Mouse (Mus musculus) thymus, adult 18-20 months (tissue): ENCODE measurements around the gene Zfp811.
"Not testable (repeated sequence)": the region's sequence is repeated elsewhere in the genome, so short reads cannot be mapped to it uniquely, and the experiment has no call there.

Experiments
- DNase-seq, 2 experiments: peaks; one replicate each; pipeline ENCODE4 v3.0.0; 2022; ENCODE audit warnings: mixed read lengths in 2 of 2

The Zfp811 gene

DNA sequence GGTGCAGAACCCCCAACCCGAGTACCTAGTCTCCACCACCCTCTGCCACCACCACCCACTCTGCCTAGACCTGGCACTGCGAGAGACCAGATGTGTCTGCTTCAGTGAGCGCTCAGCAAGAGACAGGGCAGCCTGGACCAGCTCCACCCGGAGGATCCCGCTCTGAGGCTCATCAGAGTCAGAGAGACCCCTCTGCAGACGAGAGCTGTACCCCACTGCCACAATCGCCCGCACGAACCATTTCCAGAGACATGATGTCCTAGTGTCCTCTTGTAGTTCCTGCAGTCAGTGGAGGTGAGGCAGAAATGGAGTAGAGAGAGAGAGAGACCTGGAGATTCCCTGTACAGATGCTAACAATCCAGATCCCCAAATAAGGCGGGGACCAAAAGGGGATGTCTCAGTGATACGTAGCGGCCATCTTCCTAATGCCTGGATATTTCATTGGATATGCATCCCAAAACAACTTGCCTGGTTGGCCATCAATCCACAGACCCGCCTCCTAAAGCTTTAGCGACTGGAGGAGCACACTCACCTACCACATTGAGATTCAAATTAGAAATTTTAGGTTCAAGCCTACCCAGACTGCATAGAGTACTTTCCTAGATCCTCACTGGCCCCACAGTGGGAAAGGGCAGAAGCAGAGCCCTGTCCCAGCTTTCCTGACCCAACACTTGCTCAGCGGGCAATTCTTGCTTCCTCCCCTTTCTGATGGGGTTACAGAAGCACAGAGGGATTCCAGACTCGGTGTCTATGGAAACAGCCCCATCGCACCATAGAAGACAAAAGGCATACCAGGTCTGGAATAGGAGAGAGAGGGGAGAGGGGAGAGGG, at the start of gene Zfp811:
Zfp811 (minus strand) TSS at position 388 of the 831 bp plus-strand sequence.
- DNase-seq = no peak

- DNase-seq = not testable (repeated sequence)
These were observed 47.0 kb upstream of the Zfp811 start for GRCm38 (mm10) chr17:32856713-32857112.

DNA sequence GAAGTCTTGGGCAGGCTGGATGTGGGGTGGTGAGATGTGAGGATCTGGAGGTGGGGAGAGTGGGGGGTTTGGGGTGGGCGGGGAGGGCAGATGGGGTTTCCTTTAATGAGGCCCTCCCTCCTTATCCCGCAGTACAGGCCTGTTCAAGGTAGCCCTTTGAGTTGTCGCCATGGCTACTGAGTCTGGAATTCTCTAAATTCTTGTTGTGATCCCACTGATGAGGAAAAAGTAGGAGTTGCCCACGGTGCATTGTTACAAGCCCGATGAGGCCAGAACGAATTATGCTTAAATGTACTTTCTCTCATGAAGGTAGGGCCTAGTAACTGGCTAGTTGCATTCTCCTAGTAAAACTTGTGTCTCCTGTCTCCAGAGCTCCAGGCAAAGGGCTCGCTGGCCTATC, 41.9 kb upstream of the Zfp811 start:
- DNase-seq = no peak

GRCm38 (mm10) chr17:32841388-32841787, 31.7 kb upstream of the Zfp811 start:
- DNase-seq = no peak

DNA sequence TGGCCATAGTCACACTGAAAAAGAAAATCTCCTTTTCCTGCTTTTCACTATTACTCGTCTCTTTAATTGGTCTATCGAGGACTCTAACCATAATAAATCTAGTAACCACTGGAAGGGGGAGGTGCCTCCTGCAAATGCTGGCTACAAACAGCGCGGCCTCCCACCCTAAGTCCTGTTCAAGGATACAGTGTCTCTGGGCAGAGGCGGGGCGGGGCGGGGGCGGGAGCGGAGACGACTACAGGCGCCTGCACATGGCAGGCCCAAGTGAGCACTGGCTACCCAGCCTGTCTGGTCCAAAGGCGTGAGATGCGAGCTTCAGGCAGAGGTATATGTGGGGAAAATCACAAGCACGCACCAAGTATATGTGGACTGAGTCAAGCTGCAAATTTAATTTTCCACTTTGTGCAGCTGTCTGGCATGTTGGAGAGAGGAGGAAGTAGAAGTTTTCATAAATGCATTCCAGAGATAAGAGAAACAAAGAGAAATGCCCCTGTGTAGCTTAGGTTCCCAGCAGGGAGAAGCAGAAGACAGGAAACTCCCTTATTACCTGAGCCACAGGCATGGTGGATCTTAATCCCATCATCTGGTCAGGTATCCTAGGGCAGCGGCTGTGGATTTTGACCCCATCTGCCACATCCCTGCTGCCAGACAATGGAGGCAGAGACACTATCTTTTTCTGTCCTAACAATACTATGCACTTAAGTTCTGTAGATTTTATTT, 29.5 kb upstream of the Zfp811 start:
- no peak for DNase-seq

- DNase-seq = no peak
These were observed 20.7 kb upstream of the Zfp811 start for GRCm38 (mm10) chr17:32830418-32830782.

DNA sequence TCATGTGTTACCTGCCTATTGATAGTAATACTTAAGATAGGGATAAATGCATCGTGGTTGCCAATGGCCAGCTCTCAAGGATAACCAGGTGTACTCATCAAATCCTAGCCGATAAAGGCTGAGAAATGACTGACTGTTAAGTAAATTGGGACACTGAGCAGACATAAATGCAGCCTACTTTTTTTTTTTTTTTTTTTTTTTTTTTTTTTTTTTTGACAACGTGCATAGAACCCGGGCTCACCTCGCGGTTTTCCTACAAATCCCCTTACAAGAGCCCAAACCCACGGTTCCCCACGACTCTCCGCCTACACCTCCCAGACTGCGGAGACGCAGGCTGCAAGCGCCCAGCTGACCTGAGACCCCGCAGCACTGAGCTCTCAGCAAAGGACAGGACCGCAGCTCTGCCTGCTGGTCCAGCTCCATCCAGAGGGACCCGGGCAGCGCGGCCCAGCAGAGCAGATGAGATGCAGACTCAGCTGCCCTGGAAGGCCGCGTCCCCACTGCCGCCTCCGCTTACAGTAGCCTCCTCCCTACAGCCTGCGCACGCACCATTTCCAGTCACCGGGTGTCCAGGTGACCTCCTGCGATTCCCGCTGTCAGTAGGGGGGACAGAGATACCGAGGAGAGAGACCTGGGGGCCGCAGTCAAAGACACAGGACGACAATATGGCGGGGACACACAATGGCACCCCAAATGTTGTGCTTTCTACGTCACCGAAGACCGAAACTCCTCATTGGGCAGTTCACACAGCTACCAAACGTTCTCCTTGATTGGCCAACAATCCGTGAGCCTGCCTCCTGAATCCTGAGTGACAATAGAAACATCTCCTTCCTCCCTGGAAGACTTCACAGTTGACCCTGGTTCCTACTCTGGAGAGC, 20.0 kb upstream of the Zfp811 start, which contains the start of gene Zfp799:
Zfp799 (minus strand) TSS at position 722 of the 878 bp plus-strand sequence.
- DNase-seq = peak; percentile 40 to 70

- DNase-seq = no peak
These were observed 6.5 kb upstream of the Zfp811 start for GRCm38 (mm10) chr17:32816074-32816784.

DNA sequence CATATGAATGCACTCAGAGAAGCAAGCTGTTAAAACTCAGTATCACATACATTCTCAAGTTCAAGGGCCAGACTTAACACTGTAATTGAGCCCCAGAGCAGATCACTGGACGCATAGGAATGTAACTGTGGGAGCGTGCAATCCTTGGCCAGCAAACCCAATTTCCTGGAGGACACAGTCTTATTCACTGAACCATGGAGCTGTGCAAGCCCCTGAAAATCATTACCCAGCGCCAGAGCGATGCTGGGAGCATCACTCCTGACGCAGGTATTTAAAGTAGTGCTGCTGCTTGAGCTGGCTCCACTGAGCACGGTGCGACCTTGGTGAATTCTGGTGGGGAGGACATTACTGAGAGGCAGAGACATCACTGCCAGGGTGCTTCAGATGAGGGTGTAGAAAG, 4.4 kb upstream of the Zfp811 start:
- no peak for DNase-seq

DNA sequence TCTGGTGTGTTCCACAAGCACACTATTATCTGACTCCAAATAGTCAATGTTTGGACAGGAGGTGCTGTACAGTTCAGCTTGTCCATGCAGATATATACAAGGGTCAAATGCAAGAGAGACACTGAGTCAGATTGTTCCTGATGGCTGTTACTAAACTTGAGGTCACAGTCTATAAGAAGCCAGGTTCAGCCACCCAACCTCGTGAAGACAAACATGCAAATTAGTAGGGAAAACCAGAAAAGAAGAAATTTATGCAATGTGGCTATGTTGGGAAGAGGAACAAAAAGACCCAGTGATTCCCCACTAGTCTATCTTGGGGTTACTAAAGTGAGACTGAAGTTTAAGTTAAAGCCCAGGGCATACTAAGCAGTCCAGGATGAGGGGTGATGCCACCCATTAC, 917 bp upstream of the Zfp811 start:
- no peak for DNase-seq

DNA sequence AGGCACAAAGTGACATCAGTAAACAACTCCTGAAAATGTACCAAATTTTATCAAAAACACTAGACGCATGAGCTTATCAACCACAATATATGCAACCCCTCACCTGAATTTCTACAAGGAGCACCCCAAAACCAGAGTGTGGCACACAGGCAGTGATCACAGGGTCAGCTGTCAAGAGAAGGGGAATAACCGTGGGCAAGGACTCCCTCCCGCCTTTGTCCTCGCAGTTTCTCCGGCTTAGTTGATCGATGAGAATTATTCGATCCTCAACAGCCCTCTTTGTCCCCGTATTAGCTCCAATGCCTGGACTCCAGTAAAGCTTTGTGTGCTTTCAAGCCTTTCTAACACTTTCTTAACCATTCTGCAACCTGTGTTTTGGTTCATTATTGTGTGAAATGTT, 810 bp downstream of the Zfp811 start:
- no peak for DNase-seq

- DNase-seq = no peak
These were observed 20.5 kb downstream of the Zfp811 start for GRCm38 (mm10) chr17:32789244-32789643.

GRCm38 (mm10) chr17:32788576-32788975, 21.2 kb downstream of the Zfp811 start:
- DNase-seq = no peak

- peak; percentile 67 to 85 for DNase-seq
These were observed 21.6 kb downstream of the Zfp811 start, which contains the start of gene Zfp871 for GRCm38 (mm10) chr17:32788094-32788559. Zfp871 (minus strand) TSS chr17:32788287.

GRCm38 (mm10) chr17:32787436-32788093, 22.2 kb downstream of the Zfp811 start:
- DNase-seq = no peak

DNA sequence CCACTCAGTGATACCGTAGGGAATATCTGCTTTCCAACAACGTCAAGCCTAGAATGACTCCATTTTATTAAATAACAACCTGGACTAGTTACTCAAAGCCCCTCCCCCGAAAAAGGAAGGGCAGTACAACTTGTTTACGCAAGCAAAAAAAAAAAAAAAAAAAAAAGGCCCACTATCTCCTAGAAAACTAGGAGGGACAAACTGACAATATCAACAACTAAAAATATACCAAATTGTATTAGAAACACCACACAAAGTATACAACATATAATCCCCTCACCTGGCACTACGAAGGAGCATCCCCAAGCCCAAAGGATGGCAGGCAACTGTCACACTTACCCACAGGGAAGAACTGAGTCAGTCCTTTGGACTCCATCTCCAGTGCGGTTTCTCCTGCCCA, 22.8 kb downstream of the Zfp811 start:
- DNase-seq = no peak

DNA sequence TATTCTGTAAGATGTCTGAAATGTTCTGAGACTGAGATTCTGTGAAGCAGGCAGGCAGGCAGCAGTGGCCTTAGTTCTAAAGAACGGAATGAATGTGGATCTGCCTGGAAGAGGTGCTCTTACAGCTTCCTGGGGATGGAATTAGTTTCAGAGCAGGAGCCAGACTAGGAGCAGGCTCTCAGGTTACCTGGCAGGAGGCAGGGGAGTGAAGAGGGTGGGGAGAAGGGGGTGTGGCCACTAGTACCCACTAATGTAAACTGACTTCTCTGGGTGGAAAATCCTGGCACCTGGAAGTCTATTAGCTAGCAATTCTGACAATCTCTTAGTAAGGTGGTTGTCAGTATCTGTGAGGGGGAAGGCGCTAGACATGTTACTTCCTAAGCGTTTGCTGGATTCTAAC, 24.1 kb downstream of the Zfp811 start:
- no peak for DNase-seq

DNA sequence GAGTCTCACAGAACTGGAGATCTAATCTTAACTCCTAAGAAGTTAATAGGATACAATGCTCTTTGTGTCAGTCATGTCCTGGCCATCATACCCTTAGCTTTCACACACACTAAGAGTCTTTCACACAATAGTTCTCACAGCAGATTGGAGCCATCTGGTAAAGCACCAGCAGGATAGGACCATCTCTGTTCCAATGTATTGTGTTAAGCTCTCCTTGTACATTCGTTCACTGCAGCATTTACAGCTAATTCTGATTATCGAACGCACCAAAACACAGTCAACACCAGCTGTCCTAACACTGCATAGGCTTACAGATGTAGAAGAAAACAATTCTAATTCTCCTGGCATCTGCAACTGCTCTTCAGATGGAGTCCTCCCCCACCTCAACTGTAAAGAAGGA, 32.2 kb downstream of the Zfp811 start:
- DNase-seq = no peak

GRCm38 (mm10) chr17:32771213-32771612, 38.5 kb downstream of the Zfp811 start:
- DNase-seq = no peak

DNA sequence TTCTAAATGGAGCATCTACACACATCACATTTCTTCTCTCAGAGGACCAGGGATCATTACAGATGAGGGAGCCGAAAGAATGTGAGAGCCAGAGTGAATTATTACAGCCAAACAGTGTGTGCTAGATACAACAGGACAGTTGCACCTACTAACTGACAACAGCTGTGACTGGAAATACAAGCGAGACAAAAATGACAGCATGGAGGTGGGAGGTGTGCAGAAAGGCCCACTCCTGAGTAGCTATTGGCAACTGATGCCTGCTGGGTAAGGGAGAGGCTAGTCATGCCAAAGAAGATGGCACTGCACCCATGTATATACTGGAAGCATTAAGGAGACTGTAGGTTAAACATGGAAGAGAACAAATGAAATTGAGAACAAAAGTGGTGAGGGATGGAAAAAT, 43.3 kb downstream of the Zfp811 start:
- DNase-seq = no peak

DNA sequence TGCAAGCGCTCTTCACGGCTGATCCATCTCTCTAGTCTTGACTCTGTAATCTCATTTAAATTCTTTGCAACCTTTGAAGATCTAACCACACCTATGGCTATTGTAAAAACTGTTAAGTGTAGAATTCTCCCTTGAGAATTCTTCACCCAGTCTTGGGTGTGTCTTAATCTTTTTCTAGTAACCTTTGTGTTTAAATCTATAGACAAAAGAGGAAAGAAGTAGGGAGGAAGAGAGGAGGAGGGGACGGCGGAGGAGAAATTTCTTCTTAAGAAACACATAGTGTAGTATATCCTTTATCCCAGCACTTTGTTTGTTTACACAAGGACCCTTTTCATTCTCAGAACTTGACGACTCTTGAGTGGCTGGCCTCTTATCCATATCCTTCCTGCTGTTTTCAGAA, 52.4 kb downstream of the Zfp811 start:
- no peak for DNase-seq

DNA sequence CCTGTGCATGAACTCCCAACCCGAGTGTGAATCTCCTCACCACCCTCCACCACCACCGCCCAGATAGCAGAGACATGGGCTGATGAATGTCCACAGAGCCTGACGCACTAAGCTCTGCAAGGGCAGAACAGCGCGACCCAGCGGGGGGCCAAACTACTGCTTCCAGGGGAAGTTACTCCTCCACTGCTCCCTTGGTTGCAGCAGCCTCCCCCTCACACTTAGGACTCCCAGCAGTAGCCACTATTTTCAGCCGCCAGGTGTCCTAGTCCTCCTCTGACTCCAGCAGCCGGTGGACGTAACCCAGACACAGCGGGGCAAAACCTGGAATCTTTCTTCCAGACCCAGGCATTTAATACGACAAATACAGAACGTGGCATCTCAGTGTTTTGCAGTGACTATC, 56.1 kb downstream of the Zfp811 start:
- no peak for DNase-seq
